9 mouse cellular contexts compared by ENCODE assay signal in genomic region chr19:44108996-44109395, GRCm38 (mm10). TPM values are rescaled to one million over a fixed set of nuclear protein-coding genes. Genes with fewer than 3 reads are reported as not detected.
A peak's percentile ranks its signal among the peaks of the same experiment; 100 is the strongest.
DNase-seq lines count a peak whose midpoint lies in the region; ATAC-seq and TF ChIP-seq lines count a peak whose summit lies in the region.
"Had no signal": no experiment of that assay in that cellular context is flagged by ENCODE, and none has a peak within 500 bp of the region (broad histone marks: within the 10 kb centered on the region; RNA-seq: fewer than 3 reads in every experiment).

No protein-coding gene starts in this region.

- TF ChIP-seq CTCF in bone marrow macrophage, adult 2 months (IDR thresholded peaks at IDR 0.05; ENCODE audit: low read depth, low read length): no peak

- no peaks in the 10 kb centered on the region for H3K9me3 ChIP-seq in limb, embryonic 14.5 days (ENCODE audit: control insufficient read depth, low read length)
- H3K9me3 ChIP-seq in limb, embryonic 10.5 days (replicated peaks): no peaks in the 10 kb centered on the region
- H3K9me3 ChIP-seq: embryonic facial prominence, embryonic 13.5 days had no signal

- no peaks in the 10 kb centered on the region for H3K27me3 ChIP-seq in limb, embryonic 14.5 days (ENCODE audit: control insufficient read depth, insufficient read depth, low read length)
- no peaks in the 10 kb centered on the region for H3K27me3 ChIP-seq in limb, embryonic 10.5 days (ENCODE audit: low read depth, poor library complexity, severe bottlenecking)
- H3K27me3 ChIP-seq: embryonic facial prominence, embryonic 13.5 days had no signal

- no peak overlapping the region for H3K27ac ChIP-seq in limb, embryonic 14.5 days (replicated peaks; ENCODE audit: low read depth, low read length)
- no peak overlapping the region for H3K27ac ChIP-seq in limb, embryonic 10.5 days
- peak overlapping the region; percentile 30; the same call in 1 of the 2 replicates for H3K27ac ChIP-seq in bone marrow macrophage, adult 2 months (ENCODE audit: insufficient read depth, low read depth, low read length)
- H3K27ac ChIP-seq in macrophage: peak overlapping the region; percentile 16; the same call in 1 of the 2 replicates
- H3K27ac ChIP-seq: embryonic facial prominence, embryonic 13.5 days had no signal

- TF ChIP-seq POLR2A in limb, embryonic 14.5 days (IDR thresholded peaks at IDR 0.05; ENCODE audit: borderline replicate concordance, extremely low read depth, insufficient read depth, insufficient read length): no peak
- TF ChIP-seq POLR2A in bone marrow macrophage, adult 2 months (IDR thresholded peaks at IDR 0.05; ENCODE audit: borderline replicate concordance, low read depth, low read length): no peak

- H3K79me2 ChIP-seq in macrophage (ENCODE audit: inconsistent target): peaks cover 31% of the 10 kb centered on the region

- no peak overlapping the region for H3K9ac ChIP-seq in limb, embryonic 14.5 days (ENCODE audit: low read depth, low read length, severe bottlenecking)
- H3K9ac ChIP-seq: embryonic facial prominence, embryonic 13.5 days had no signal

- DNase-seq in cerebellum, adult 11 months: peak; percentile 6
- no peak for DNase-seq in cerebellum, adult 8-10 months
- peak; percentile 16 for DNase-seq in limb, embryonic 14.5 days (ENCODE audit: low spot score)
- no peak for DNase-seq in limb, embryonic 10.5 days (ENCODE audit: low spot score)
- no peak for DNase-seq in spleen, adult 12 weeks (ENCODE audit: low spot score)

- no peak overlapping the region for H3K4me3 ChIP-seq in limb, embryonic 14.5 days (replicated peaks; ENCODE audit: low read length)
- no peak overlapping the region for H3K4me3 ChIP-seq in limb, embryonic 10.5 days
- no peak overlapping the region for H3K4me3 ChIP-seq in bone marrow macrophage, adult 2 months (ENCODE audit: insufficient read depth, low read length)
- no peak overlapping the region for H3K4me3 ChIP-seq in macrophage (ENCODE audit: inconsistent target)
- H3K4me3 ChIP-seq: embryonic facial prominence, embryonic 13.5 days had no signal

- ATAC-seq in limb, embryonic 14.5 days (ENCODE audit: low FRiP score, low read depth): no peak
- no peak for ATAC-seq in erythroblast, adult 5-6 weeks (replicated peaks; ENCODE audit: low FRiP score, poor library complexity, severe bottlenecking)

- no peak overlapping the region for H3K4me2 ChIP-seq in limb, embryonic 14.5 days (replicated peaks; ENCODE audit: low read depth, low read length, severe bottlenecking)
- H3K4me2 ChIP-seq: embryonic facial prominence, embryonic 13.5 days had no signal

- peaks cover 36% of the 10 kb centered on the region for H3K36me3 ChIP-seq in limb, embryonic 14.5 days (ENCODE audit: control insufficient read depth, insufficient read depth, low read length)
- H3K36me3 ChIP-seq in limb, embryonic 10.5 days: peaks cover 49% of the 10 kb centered on the region
- H3K36me3 ChIP-seq in macrophage (ENCODE audit: inconsistent target): peaks cover 29% of the 10 kb centered on the region

- peaks cover 10% of the 10 kb centered on the region for H3K4me1 ChIP-seq in limb, embryonic 14.5 days (ENCODE audit: control insufficient read depth, insufficient read depth, low read length)
- H3K4me1 ChIP-seq in limb, embryonic 10.5 days: peaks cover 14% of the 10 kb centered on the region
- peaks cover 28% of the 10 kb centered on the region for H3K4me1 ChIP-seq in bone marrow macrophage, adult 2 months (ENCODE audit: control insufficient read depth, insufficient read depth, low read length)

RNA-seq across cellular contexts. Expression of gene Chuk, which starts 1.7 kb away (rescaled TPM):
- polyA plus RNA-seq in limb, embryonic 14.5 days (2012; rRNA removed): 60.3 and 64.9 TPM in 2 replicates
- polyA plus RNA-seq in limb, embryonic 14.5 days (2014; fragmentation: Nextera tagmentation; extraction: Ambion mirVana): 37.0 and 42.2 TPM in 2 replicates
- polyA plus RNA-seq in limb, embryonic 10.5 days (2016; fragmentation: Nextera tagmentation; extraction: Ambion mirVana): 35.9 and 48.2 TPM in 2 replicates
- 44.4 and 47.2 TPM in 2 replicates for polyA plus RNA-seq in bone marrow macrophage, adult 2 months (2012; ENCODE audit: insufficient read depth, insufficient read length, missing spikeins)
- 100 to 1,000 TPM; 183 to 380 (median 321) TPM for total RNA-seq in macrophage (2018; cell fraction: chromatin; rRNA removed)
- 10 to 100 TPM; 26.3 to 41.9 (median 35.5) TPM for total RNA-seq in macrophage (2018; cell fraction: cytosol; rRNA removed)
- 100 to 1,000 TPM; 112 to 221 (median 157) TPM for total RNA-seq in macrophage (2018; cell fraction: nucleus; rRNA removed)
- 20.5 to 49.0 TPM (median 40.3 TPM) in 3 replicates for polyA plus RNA-seq in macrophage (2018)
- total RNA-seq in erythroblast, adult 5-6 weeks (2015; ENCODE audit: low replicate concordance): 17.8 and 19.0 TPM in 2 replicates
- 46.2 and 57.2 TPM in 2 replicates for total RNA-seq in erythroblast, adult 5-6 weeks (2017; ENCODE audit: low replicate concordance)

RNA-seq across cellular contexts. Expression of gene Cwf19l1, which starts 26.7 kb away (rescaled TPM):
- 21.6 and 25.2 TPM in 2 replicates for polyA plus RNA-seq in limb, embryonic 14.5 days (2012; rRNA removed)
- 26.3 and 29.6 TPM in 2 replicates for polyA plus RNA-seq in limb, embryonic 14.5 days (2014; fragmentation: Nextera tagmentation; extraction: Ambion mirVana)
- polyA plus RNA-seq in limb, embryonic 10.5 days (2016; fragmentation: Nextera tagmentation; extraction: Ambion mirVana): 41.2 and 46.9 TPM in 2 replicates
- polyA plus RNA-seq in bone marrow macrophage, adult 2 months (2012; ENCODE audit: insufficient read depth, insufficient read length, missing spikeins): 18.5 and 19.2 TPM in 2 replicates
- 10 to 100 TPM in 24 of 26 experiments, 1 to 10 TPM in 2; 8.9 to 47.7 (median 22.7) TPM for total RNA-seq in macrophage (2018; cell fraction: chromatin; rRNA removed)
- 10 to 100 TPM in 11 of 26 experiments, 1 to 10 TPM in 15; 3.3 to 11.9 (median 8.5) TPM for total RNA-seq in macrophage (2018; cell fraction: cytosol; rRNA removed)
- total RNA-seq in macrophage (2018; cell fraction: nucleus; rRNA removed): 10 to 100 TPM in 19 of 26 experiments, 1 to 10 TPM in 7; 7.3 to 24.7 (median 14.2) TPM
- 12.7 to 13.8 TPM (median 12.9 TPM) in 3 replicates for polyA plus RNA-seq in macrophage (2018)
- 16.7 and 22.1 TPM in 2 replicates for total RNA-seq in erythroblast, adult 5-6 weeks (2015; ENCODE audit: low replicate concordance)
- 4.3 and 8.2 TPM in 2 replicates for total RNA-seq in erythroblast, adult 5-6 weeks (2017; ENCODE audit: low replicate concordance)

RNA-seq across cellular contexts. Expression of gene Bloc1s2, which starts 37.2 kb away (rescaled TPM):
- 50.5 and 74.8 TPM in 2 replicates for polyA plus RNA-seq in limb, embryonic 14.5 days (2012; rRNA removed)
- polyA plus RNA-seq in limb, embryonic 14.5 days (2014; fragmentation: Nextera tagmentation; extraction: Ambion mirVana): 82.1 and 87.5 TPM in 2 replicates
- 105 and 113 TPM in 2 replicates for polyA plus RNA-seq in limb, embryonic 10.5 days (2016; fragmentation: Nextera tagmentation; extraction: Ambion mirVana)
- 55.9 and 58.7 TPM in 2 replicates for polyA plus RNA-seq in bone marrow macrophage, adult 2 months (2012; ENCODE audit: insufficient read depth, insufficient read length, missing spikeins)
- 10 to 100 TPM in 24 of 26 experiments, 1 to 10 TPM in 2; 8.3 to 97.2 (median 35.7) TPM for total RNA-seq in macrophage (2018; cell fraction: chromatin; rRNA removed)
- 10 to 100 TPM; 23.8 to 63.2 (median 45.1) TPM for total RNA-seq in macrophage (2018; cell fraction: cytosol; rRNA removed)
- total RNA-seq in macrophage (2018; cell fraction: nucleus; rRNA removed): 10 to 100 TPM; 13.8 to 81.6 (median 36.6) TPM
- 26.5 to 60.1 TPM (median 52.8 TPM) in 3 replicates for polyA plus RNA-seq in macrophage (2018)
- 20.1 and 37.1 TPM in 2 replicates for total RNA-seq in erythroblast, adult 5-6 weeks (2015; ENCODE audit: low replicate concordance)
- 13.1 and 13.9 TPM in 2 replicates for total RNA-seq in erythroblast, adult 5-6 weeks (2017; ENCODE audit: low replicate concordance)

RNA-seq across cellular contexts. Expression of gene Erlin1, which starts 39.4 kb away (rescaled TPM):
- 31.4 and 35.9 TPM in 2 replicates for polyA plus RNA-seq in limb, embryonic 14.5 days (2012; rRNA removed)
- polyA plus RNA-seq in limb, embryonic 14.5 days (2014; fragmentation: Nextera tagmentation; extraction: Ambion mirVana): 32.3 and 38.0 TPM in 2 replicates
- polyA plus RNA-seq in limb, embryonic 10.5 days (2016; fragmentation: Nextera tagmentation; extraction: Ambion mirVana): 20.7 and 22.6 TPM in 2 replicates
- 35.1 and 37.6 TPM in 2 replicates for polyA plus RNA-seq in bone marrow macrophage, adult 2 months (2012; ENCODE audit: insufficient read depth, insufficient read length, missing spikeins)
- total RNA-seq in macrophage (2018; cell fraction: chromatin; rRNA removed): 10 to 100 TPM; 16.3 to 50.8 (median 29.0) TPM
- total RNA-seq in macrophage (2018; cell fraction: cytosol; rRNA removed): 10 to 100 TPM; 20.6 to 38.4 (median 31.4) TPM
- 10 to 100 TPM; 22.1 to 61.6 (median 38.1) TPM for total RNA-seq in macrophage (2018; cell fraction: nucleus; rRNA removed)
- polyA plus RNA-seq in macrophage (2018): 27.9 to 30.5 TPM (median 29.9 TPM) in 3 replicates
- total RNA-seq in erythroblast, adult 5-6 weeks (2015; ENCODE audit: low replicate concordance): 10.0 and 16.1 TPM in 2 replicates
- 7.5 and 8.9 TPM in 2 replicates for total RNA-seq in erythroblast, adult 5-6 weeks (2017; ENCODE audit: low replicate concordance)

Comparison
In these comparisons a context has a peak if more than half of its experiments do, and no peak if none do; other contexts are left out.
1. DNase-seq: peak in cerebellum, adult 11 months (single experiment) and limb, embryonic 14.5 days (single experiment); none in cerebellum, adult 8-10 months (single experiment), limb, embryonic 10.5 days (single experiment) and spleen, adult 12 weeks (single experiment).
2. H3K27ac ChIP-seq: peak in bone marrow macrophage, adult 2 months (single experiment) and macrophage (single experiment); none in limb, embryonic 14.5 days (single experiment) and limb, embryonic 10.5 days (single experiment).